Mouse (Mus musculus) hindbrain, embryonic 16.5 days (tissue): ENCODE data around the gene Zfp955a. TPM values are rescaled to one million over a fixed set of nuclear protein-coding genes. Genes with fewer than 3 reads are reported as not detected.

Experiments used
- polyA plus RNA-seq: library from polyadenylated mRNA; unstranded; fragments of >200 nt; fragmentation: Nextera tagmentation; extraction: Ambion mirVana; gene quantifications from 2 replicates; pipeline ENCODE4 v1.2.1, GENCODE M21; 2015

Zfp955a gene
- polyA plus RNA-seq, 1 experiment from 2014 or later: 24.9 TPM

Other genes with a start within 250 kb of the Zfp955a start
- 24.8 and 26.6 TPM in 2 replicates for gene Zfp763, start 221.7 kb downstream of the Zfp955a start, polyA plus RNA-seq
- gene 4921501E09Rik, start 187.1 kb downstream of the Zfp955a start, polyA plus RNA-seq: not detected in 2 replicates
- 19.7 and 20.1 TPM in 2 replicates for gene Zfp563, start 165.8 kb downstream of the Zfp955a start, polyA plus RNA-seq
- 0.42 and 0.43 TPM in 2 replicates for gene Morc2b, start 115.5 kb downstream of the Zfp955a start, polyA plus RNA-seq
- 0.04 and 0.05 TPM in 2 replicates for gene Olfr55, start 86.7 kb downstream of the Zfp955a start, polyA plus RNA-seq
- gene Olfr239, start 63.8 kb downstream of the Zfp955a start, polyA plus RNA-seq: not detected in 2 replicates
- gene Olfr1564, start 33.5 kb downstream of the Zfp955a start, polyA plus RNA-seq: 0.04 and 0.05 TPM in 2 replicates
- 0.04 TPM in 1 of 2 replicates, not detected in the other for gene Olfr63, start 9.5 kb upstream of the Zfp955a start, polyA plus RNA-seq
- 21.4 and 23.1 TPM in 2 replicates for gene Zfp955b, start 34.4 kb upstream of the Zfp955a start, polyA plus RNA-seq
- gene Zfp81, start 103.7 kb upstream of the Zfp955a start, polyA plus RNA-seq: 10.5 and 12.5 TPM in 2 replicates
- gene Zfp101, start 139.5 kb upstream of the Zfp955a start, polyA plus RNA-seq: 10.9 and 11.1 TPM in 2 replicates
- not detected in 2 replicates for gene Actl9, start 177.8 kb upstream of the Zfp955a start, polyA plus RNA-seq